Mouse (Mus musculus) liver, postnatal 0 days (tissue): ENCODE data around the gene Cdc42se1. TPM values are rescaled to one million over a fixed set of nuclear protein-coding genes. Genes with fewer than 3 reads are reported as not detected.

ENCODE experiments used
- ATAC-seq: fragments of 200-750 bp; cut with Nextera tagmentation; 2 replicates; pipeline ENCODE4 v1.8.0; 2017; ENCODE audit warnings: mild to moderate bottlenecking, moderate library complexity
- DNase-seq: peaks from one replicate; pipeline ENCODE4 v3.0.0-alpha.2; 2016
- H3K27ac ChIP-seq: fragments of 300-500 bp; sonication (generic); 2 replicates; pipeline ENCODE4 v1.5.1; 2014; ENCODE audit warnings: antibody characterized with exemption, moderate library complexity, mild to moderate bottlenecking, low read depth
- H3K27me3 ChIP-seq: fragments of 300-500 bp; sonication (generic); 2 replicates; pipeline ENCODE4 v1.6.1; 2014; ENCODE audit warnings: low read length, control low read depth, mixed read lengths; ENCODE audit not compliant: insufficient read depth
- H3K36me3 ChIP-seq: fragments of 300-500 bp; sonication (generic); replicated peaks from 2 replicates; pipeline ENCODE4 v1.6.1; 2014; ENCODE audit warnings: mild to moderate bottlenecking, control low read depth, low read length, moderate library complexity, mixed read lengths; ENCODE audit not compliant: insufficient read depth
- H3K4me1 ChIP-seq: fragments of 300-500 bp; sonication (generic); 2 replicates; pipeline ENCODE4 v1.6.1; 2014; ENCODE audit warnings: antibody characterized with exemption, mild to moderate bottlenecking, control low read depth; ENCODE audit not compliant: insufficient read depth
- H3K4me2 ChIP-seq: fragments of 300-500 bp; sonication (generic); 2 replicates; pipeline ENCODE4 v1.6.1; 2014; ENCODE audit warnings: low read depth, mild to moderate bottlenecking, low read length, moderate library complexity, mixed read lengths
- H3K4me3 ChIP-seq: fragments of 300-500 bp; sonication (generic); 2 replicates; pipeline ENCODE4 v1.5.1; 2014; ENCODE audit warnings: low read depth, low read length
- H3K9ac ChIP-seq: fragments of 300-500 bp; sonication (generic); replicated peaks from 2 replicates; pipeline ENCODE4 v1.6.1; 2014; ENCODE audit warnings: mild to moderate bottlenecking, moderate library complexity
- H3K9me3 ChIP-seq: fragments of 300-500 bp; sonication (generic); 2 replicates; pipeline ENCODE4 v1.6.1; 2016; ENCODE audit warnings: mild to moderate bottlenecking, control low read depth, low read length, mixed read lengths
- CTCF ChIP-seq: sonication (generic); IDR thresholded peaks from 2 replicates; pipeline ENCODE4 v1.5.1; 2016; ENCODE audit warnings: antibody characterized with exemption, low read depth
- EP300 ChIP-seq: IDR thresholded peaks from 2 replicates; pipeline ENCODE4 v1.6.1; 2016; ENCODE audit warnings: antibody characterized with exemption, low read depth, mild to moderate bottlenecking
- WGBS: fragments of 180-500 bp; shearing (Covaris S2); extraction: QIAGEN DNeasy Blood & Tissue Kit; methylation state at CpG from one replicate; pipeline ENCODE4 v1.1.7; 2014; ENCODE audit not compliant: insufficient replicate concordance; 5-methylcytosine and 5-hydroxymethylcytosine counted together
- polyA plus RNA-seq: library from polyadenylated mRNA; unstranded; fragments of >200 nt; fragmentation: Nextera tagmentation; extraction: Ambion mirVana; gene quantifications from 2 replicates; pipeline ENCODE4 v1.2.1, GENCODE M21; 2015

Cdc42se1 gene
- polyA plus RNA-seq, 1 experiment from 2014 or later = 31.7 TPM

DNA sequence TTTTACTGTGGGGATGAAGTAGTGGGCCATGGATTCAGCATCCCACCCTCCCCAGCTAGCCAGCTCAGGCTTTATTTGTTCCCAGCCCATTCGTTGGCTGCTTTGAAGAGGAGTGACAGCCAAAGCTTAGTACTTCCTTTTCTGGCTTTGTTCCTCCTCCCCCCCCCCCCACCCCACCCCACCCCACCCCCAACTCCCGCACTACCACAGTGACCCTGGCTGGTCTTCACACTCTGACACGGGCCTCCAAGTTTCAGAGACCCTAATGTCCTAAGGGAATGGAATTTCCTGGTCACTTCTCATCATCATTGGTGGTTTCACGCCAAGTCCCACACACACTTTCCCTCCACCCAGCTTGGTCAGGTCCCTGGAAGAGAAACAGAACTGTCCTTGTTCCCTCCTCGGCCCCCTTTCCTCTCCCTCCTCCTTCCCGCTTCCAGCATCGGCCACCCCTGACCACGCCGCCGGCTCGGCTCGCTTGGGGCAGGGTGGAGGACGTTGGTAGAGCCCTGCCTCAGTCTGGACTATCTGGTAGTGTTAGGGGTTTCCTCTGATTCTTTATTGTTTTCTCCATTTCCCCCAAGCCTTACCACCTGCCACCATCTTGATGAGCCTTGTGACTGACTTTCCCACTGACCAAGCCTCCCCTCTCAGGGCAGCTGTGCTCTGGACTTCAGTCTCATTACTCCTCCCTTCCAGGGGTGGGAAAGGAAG lies 1.4 kb downstream of the Cdc42se1 start:
- Histone ChIP-seq H3K4me3 (peak overlapping the region; percentile 91), H3K9me3 (no peaks in the 10 kb centered on the region), H3K9ac (peak overlapping the region; percentile 93), H3K27ac (peak overlapping the region; percentile 94), H3K4me1 (peaks cover 31% of the 10 kb centered on the region), H3K27me3 (no peaks in the 10 kb centered on the region), H3K36me3 (peaks cover 32% of the 10 kb centered on the region), H3K4me2 (peak overlapping the region; percentile 95)
- ATAC-seq (peak; percentile 13; the same call in 1 of the 2 replicates), DNase-seq (peak; percentile 51)
- no peak for TF ChIP-seq EP300
- TF ChIP-seq CTCF = no peak
- 0% methylated on average over 12 of the region's 13 CpGs for WGBS

DNA sequence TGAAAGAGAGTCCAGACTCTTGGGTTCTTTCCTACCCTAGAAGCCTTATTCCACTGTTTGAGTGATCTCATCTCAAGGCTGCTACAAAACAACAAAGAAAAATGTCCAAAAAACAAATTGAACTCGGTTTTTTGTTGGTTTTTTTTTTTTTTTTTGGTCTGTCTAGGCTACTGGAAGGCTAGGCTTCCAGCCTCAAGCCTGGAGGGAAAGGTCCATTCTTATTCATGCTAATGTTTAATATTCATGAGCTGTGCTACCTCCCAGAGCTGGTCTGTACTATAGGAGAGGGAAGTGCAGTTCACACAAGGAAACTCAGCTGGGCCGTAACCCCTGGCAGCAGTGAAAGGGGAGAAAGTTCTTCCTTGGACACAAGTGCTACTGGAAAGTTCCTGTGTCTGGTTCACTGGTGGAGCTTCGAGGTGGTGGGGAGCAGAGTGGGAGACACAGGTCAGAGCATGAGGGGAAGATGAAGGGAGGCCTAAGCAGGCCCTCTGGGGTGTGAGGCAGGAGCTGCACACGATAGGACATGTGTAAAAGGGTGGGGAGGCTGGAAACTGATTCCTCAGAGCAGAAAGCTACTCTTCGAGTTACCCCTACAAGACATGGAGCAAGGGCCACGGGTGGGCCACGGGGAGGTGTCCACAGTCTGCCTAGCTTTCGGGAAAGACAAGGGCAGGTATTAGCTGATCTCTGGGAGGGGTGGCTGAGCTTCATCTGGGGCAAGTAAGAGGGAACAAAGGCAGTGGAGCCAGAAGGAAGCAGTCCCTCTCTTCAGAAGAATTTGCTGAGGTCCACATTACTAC lies 2.2 kb downstream of the Cdc42se1 start:
- Histone ChIP-seq H3K4me3 (peak overlapping the region; percentile 91), H3K27me3 (no peaks in the 10 kb centered on the region), H3K9me3 (no peaks in the 10 kb centered on the region), H3K36me3 (peaks cover 40% of the 10 kb centered on the region), H3K27ac (peak overlapping the region; percentile 94), H3K9ac (peak overlapping the region; percentile 93), H3K4me2 (peak overlapping the region; percentile 95), H3K4me1 (peaks cover 31% of the 10 kb centered on the region)
- ATAC-seq (no peak), DNase-seq (peak; percentile 26)
- TF ChIP-seq EP300 (no peak), CTCF (no peak)
- WGBS = 23% methylated on average over 8 of the region's 8 CpGs

GRCm38 (mm10) chr3:95231298-95232221 lies 3.0 kb downstream of the Cdc42se1 start, which contains the start of gene Mllt11:
Gene Mllt11 (minus strand): TSS chr3:95232171.
- Histone ChIP-seq H3K9me3 (no peaks in the 10 kb centered on the region), H3K9ac (peak within 1 kb of the TSS; percentile 93), H3K27me3 (no peaks in the 10 kb centered on the region), H3K4me2 (peak within 1 kb of the TSS; percentile 95), H3K4me1 (peaks cover 31% of the 10 kb centered on the region), H3K4me3 (peak within 1 kb of the TSS; percentile 91), H3K36me3 (peaks cover 46% of the 10 kb centered on the region), H3K27ac (peak within 1 kb of the TSS; percentile 94)
- TF ChIP-seq EP300 = no peak
- no peak for TF ChIP-seq CTCF
- ATAC-seq (no peak), DNase-seq (peak; percentile 29)
- 55% methylated on average over 13 of the region's 13 CpGs for WGBS

DNA sequence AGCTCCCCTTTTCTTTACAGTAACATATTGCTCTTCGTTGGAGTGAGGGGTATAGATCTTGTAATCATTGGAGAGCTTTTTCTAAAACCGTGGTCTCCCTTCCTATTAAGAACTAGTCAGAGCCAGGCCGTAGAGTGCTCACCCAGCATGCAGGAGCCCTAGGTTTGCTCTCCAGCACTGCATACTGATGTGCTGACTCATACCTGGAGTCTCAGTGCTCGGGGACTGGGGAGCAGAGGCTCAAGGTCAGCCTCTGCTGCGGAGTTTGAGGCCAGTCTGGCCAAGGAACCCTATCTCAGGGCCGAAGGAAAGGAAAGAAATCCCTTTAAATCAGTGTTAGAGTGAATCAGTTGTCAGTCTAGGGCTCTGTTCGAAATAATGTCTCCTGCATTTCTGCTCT lies 4.2 kb downstream of the Cdc42se1 start:
- H3K4me2 ChIP-seq = no peak overlapping the region
- 68% methylated on average over 7 of the region's 7 CpGs for WGBS
- DNase-seq = no peak
- peaks cover 48% of the 10 kb centered on the region for H3K36me3 ChIP-seq
- no peak overlapping the region for H3K4me3 ChIP-seq
- no peaks in the 10 kb centered on the region for H3K27me3 ChIP-seq
- H3K9ac ChIP-seq = no peak overlapping the region
- ATAC-seq = no peak
- H3K4me1 ChIP-seq = peaks cover 28% of the 10 kb centered on the region
- TF ChIP-seq CTCF (no peak), EP300 (no peak)
- H3K27ac ChIP-seq = peak overlapping the region; percentile 30; the same call in 1 of the 2 replicates
- H3K9me3 ChIP-seq = no peaks in the 10 kb centered on the region

DNA sequence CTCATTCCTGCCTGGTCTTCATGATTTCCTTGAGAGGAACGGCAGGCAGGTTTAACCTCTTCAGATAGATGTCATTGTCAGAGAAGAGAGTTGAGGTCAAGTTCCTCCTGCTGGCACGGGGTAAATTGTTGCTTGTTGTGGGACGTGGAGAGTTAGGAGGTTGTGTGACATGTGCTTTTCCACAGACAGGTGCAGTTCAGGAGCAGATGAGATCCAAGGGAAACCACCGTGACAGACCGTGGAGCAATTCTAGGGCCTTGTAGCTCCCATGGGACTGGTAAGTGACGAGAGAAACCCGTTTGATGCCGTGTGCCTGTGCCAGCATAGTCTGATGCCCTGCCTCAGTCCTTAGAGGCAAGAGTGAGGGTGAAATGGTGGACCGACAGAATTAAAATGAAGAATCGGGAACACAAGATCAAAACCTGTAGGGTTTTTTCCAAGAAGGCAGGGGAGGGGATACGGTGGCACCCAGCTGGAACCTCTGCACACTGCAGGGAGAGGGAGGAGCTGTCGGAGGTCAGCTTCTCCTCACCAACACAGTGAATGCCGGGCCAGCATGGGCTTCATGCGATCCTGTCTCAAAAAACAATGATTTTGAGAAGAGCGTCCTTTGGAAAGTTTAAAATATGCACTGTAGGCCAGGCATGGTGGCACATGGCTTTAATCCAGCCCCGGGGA lies 4.9 kb downstream of the Cdc42se1 start:
- H3K27me3 ChIP-seq = no peaks in the 10 kb centered on the region
- no peak overlapping the region for H3K9ac ChIP-seq
- DNase-seq (no peak), ATAC-seq (no peak)
- no peak overlapping the region for H3K27ac ChIP-seq
- H3K4me2 ChIP-seq = no peak overlapping the region
- 85% methylated on average over 16 of the region's 16 CpGs for WGBS
- peaks cover 28% of the 10 kb centered on the region for H3K4me1 ChIP-seq
- TF ChIP-seq EP300 (no peak), CTCF (no peak)
- peaks cover 48% of the 10 kb centered on the region for H3K36me3 ChIP-seq
- H3K9me3 ChIP-seq = no peaks in the 10 kb centered on the region
- H3K4me3 ChIP-seq = no peak overlapping the region
